Mouse (Mus musculus) Patski (cell line): Measurements from ENCODE around the gene Anapc15-ps. TPM values are rescaled to one million over a fixed set of nuclear protein-coding genes. Genes with fewer than 3 reads are reported as not detected.
"Not testable (repeated sequence)": the region's sequence is repeated elsewhere in the genome, so short reads cannot be mapped to it uniquely, and the experiment has no call there.

ENCODE experiments used
- ATAC-seq: fragments of 100-300 bp; one replicate; pipeline ENCODE4 v1.8.0; 2021
- CTCF ChIA-PET: fragments of 350-600 bp; sonication (Branson Sonifier 250); formaldehyde crosslinking; loops from one replicate; lab custom pipeline; 2022; ENCODE audit warnings: inconsistent platforms; lab: Charles Lee
- POLR2A ChIA-PET: fragments of 350-600 bp; sonication (Branson Sonifier 250); formaldehyde crosslinking; loops from one replicate; lab custom pipeline; 2022; ENCODE audit warnings: antibody characterized with exemption, inconsistent platforms; lab: Charles Lee
- DNase-seq: peaks from one replicate; pipeline ENCODE4 v3.0.0-alpha.2; 2011; ENCODE audit warnings: low read depth, low spot score
- H3K27me3 ChIP-seq: fragments of 371-371 bp; one replicate; pipeline ENCODE4 v1.5.1; 2021
- CTCF ChIP-seq: fragments of 100-300 bp; IDR thresholded peaks from one replicate; pipeline ENCODE4 v1.5.1; 2021
- in situ Hi-C: fragments of 300-500 bp; cut with MboI; formaldehyde crosslinking; loops from 3 replicates; pipeline ENCODE4 v1.11.1; 2018; ENCODE audit warnings: low pct_unique_long_range_greater_than_20kb, mixed read lengths
- polyA plus RNA-seq: library from polyadenylated mRNA; unstranded; gene quantifications from one replicate; pipeline ENCODE4 v1.2.3, GENCODE M21; 2021

The Anapc15-ps gene
- polyA plus RNA-seq, 1 experiment from 2014 or later, result 9.5 TPM

DNA sequence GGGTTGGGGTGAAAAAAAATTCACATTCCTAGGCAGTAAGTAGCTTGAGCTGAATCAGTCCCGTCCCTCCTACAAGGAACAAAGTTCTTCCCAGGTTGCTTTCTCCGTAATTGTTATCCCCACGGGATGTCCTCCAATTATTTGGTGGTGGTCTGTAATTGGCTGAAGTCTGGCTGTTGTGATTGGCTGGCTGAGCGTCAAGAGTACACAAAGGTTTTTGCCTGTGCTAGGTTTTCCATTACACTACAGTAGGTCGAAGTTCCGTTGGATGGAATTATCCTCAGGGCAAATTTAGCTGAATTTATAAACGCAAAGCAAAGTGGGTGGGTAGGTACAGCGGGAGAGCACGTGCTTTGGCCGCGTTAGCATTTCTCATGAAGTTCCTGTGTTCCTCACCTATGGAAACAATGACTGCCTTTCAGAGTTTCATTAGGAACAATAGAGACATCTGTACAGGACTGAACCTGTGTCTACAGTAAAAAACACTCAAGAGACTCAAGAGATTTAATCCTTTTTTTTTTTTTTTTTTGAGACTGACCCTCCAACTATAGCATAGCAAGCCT is 24.8 kb downstream of the Anapc15-ps start:
- in situ Hi-C loops, result no loop called here
- ChIA-PET CTCF (no interaction called here), POLR2A (interaction anchor here (1.0 kb wide), 1 partner anchor 22 kb away, joined by 3 read pairs; no protein-coding TSS in a partner anchor)

GRCm38 (mm10) chr10:95647128-95647527 is 26.1 kb downstream of the Anapc15-ps start:
- ChIA-PET CTCF (no interaction called here), POLR2A (no interaction called here)
- TF ChIP-seq CTCF, result no peak
- DNase-seq, result no peak
- in situ Hi-C loops, result no loop called here
- no peak for ATAC-seq
- no peaks in the 10 kb centered on the region for H3K27me3 ChIP-seq

More for the DNA sequence above, 24.8 kb downstream of the Anapc15-ps start:
- no peaks in the 10 kb centered on the region for H3K27me3 ChIP-seq
- no peak for TF ChIP-seq CTCF
- ATAC-seq (no peak), DNase-seq (no peak)

DNA sequence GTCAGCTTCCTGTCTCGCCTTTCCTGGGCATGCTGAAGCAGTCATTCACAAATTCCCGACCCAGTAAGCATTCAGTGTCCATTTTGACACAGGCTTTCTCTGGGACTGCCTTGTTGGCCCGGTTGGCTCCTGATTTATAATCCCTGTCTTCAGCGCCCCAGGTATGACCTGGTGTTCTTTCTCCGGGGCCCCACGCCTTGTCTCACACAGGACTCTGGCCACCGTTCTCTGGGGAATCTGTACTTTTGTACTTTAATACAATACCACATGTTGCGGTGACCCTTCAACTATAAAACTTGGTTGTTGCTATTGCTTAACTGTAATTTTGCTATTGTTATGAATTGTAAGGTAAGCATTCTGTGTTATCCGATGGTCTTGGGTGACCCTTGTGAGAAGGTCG is 26.7 kb downstream of the Anapc15-ps start:
- no peaks in the 10 kb centered on the region for H3K27me3 ChIP-seq
- in situ Hi-C loops, result no loop called here
- POLR2A ChIA-PET, result no interaction called here
- CTCF ChIA-PET, result no interaction called here
- DNase-seq (no peak), ATAC-seq (no peak)
- no peak for TF ChIP-seq CTCF

DNA sequence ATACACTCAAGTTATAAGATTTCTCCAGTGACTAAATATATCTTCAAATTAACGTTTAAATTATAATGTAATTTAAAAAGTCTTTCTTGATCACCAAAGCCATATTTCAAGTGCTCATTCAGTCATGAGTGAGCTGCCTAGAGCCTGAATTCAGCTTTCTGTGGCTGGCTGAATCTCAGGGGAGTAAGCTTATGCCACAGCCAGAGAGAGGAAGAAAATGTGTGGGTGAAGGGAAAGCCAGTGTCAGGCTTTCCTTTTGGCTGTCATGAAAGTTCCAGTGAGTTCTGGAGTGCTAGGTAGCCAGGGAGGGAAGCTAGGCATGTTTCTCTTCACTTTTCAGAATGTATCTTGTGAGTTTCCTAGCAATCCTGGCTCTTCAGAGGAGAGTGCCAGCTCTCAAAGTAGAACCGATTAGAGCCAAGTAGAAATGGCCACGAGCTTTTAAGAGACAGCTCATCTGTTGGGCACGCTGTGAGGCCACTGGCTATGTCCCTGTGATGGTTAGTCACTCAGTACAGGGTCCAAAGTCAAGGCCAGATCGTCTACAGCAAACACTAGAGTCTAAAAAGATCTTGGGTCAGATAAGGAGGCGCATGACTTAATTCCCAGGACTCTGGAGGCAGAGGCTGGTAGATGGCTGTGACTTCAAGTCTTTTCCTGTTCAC is 29.4 kb downstream of the Anapc15-ps start:
- in situ Hi-C loops, result no loop called here
- peak; percentile 50 for DNase-seq
- CTCF ChIA-PET, result interaction anchor here (0.9 to 1.8 kb wide), 3 partner anchors 11 to 37 kb away, joined by 3 read pairs; no protein-coding TSS in a partner anchor
- no peak for TF ChIP-seq CTCF
- H3K27me3 ChIP-seq, result no peaks in the 10 kb centered on the region
- ATAC-seq, result peak; percentile 65
- POLR2A ChIA-PET, result interaction anchor here (0.7 kb wide), 1 partner anchor 122 kb away, joined by 3 read pairs; no protein-coding TSS in a partner anchor

DNA sequence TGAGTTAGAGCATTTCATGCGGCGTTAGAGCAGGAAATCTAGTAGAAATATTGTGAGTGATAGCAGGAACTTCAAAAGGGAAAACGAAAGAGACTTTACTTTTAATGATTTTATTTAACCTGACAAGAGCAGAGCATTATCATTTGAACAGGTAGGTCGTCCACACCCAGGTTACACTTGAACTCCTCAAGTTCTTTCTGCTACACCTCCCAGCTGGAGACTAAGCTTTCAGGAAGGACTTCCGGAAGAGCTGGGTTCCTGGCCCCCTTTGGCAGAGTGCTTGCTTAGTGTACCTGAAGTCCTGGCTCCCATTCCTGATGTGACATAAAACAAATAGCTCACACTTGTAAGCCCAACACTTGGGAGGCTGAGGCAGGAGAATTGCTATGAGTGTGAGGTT is 30.2 kb downstream of the Anapc15-ps start:
- TF ChIP-seq CTCF, result no peak
- H3K27me3 ChIP-seq, result no peaks in the 10 kb centered on the region
- CTCF ChIA-PET, result interaction anchor here (0.9 to 1.8 kb wide), 3 partner anchors 10 to 37 kb away, joined by 3 read pairs; no protein-coding TSS in a partner anchor
- in situ Hi-C loops, result no loop called here
- DNase-seq (no peak), ATAC-seq (no peak)
- POLR2A ChIA-PET, result interaction anchor here (0.7 kb wide), 1 partner anchor 123 kb away, joined by 3 read pairs; no protein-coding TSS in a partner anchor

DNA sequence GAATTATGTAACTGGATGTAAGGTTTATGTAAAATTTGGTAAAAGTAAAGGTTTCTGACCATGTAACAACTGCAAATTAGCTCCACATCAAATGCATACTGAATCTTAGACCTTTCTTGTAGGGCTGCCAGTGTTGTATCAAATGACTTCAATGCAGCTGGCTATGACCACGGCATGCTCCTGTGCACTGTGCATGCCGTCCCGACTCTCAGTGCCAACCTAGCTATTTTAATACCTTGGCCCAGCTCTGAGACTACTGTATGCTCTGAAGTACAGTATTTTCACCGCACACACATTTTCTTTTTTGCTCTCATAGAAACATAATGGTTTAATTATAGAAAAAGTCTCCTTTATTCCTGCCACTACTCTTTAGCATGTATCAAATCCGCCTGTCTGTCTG is 31.9 kb downstream of the Anapc15-ps start:
- ATAC-seq (no peak), DNase-seq (no peak)
- POLR2A ChIA-PET, result no interaction called here
- no peak for TF ChIP-seq CTCF
- in situ Hi-C loops, result no loop called here
- CTCF ChIA-PET, result no interaction called here
- H3K27me3 ChIP-seq, result no peaks in the 10 kb centered on the region

DNA sequence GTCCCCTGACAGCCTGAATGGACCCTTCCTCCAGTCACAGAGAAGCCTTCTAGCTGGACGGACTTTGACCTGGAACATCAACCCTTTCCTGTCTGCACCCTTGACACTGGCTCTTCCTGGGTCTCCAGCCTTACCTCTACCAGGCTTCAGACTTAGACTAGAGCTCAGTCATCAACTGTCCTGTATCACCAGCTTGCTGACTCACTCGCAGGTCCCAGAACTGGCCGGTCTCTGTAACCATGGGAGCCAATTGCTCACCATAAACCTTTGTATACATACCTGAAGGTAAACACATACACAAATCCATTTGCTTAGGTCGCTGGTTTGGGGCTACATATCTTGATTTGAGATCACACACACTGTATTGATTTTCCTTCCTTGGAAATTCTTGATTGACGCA is 33.8 kb downstream of the Anapc15-ps start:
- H3K27me3 ChIP-seq, result no peaks in the 10 kb centered on the region
- CTCF ChIA-PET, result no interaction called here
- ATAC-seq (no peak), DNase-seq (no peak)
- in situ Hi-C loops, result no loop called here
- POLR2A ChIA-PET, result no interaction called here
- TF ChIP-seq CTCF, result no peak

- DNase-seq (no peak), ATAC-seq (no peak)
- H3K27me3 ChIP-seq, result no peaks in the 10 kb centered on the region
- in situ Hi-C loops, result no loop called here
- TF ChIP-seq CTCF, result no peak
- POLR2A ChIA-PET, result no interaction called here
- CTCF ChIA-PET, result no interaction called here
These were observed 38.5 kb downstream of the Anapc15-ps start for GRCm38 (mm10) chr10:95634751-95635150.

DNA sequence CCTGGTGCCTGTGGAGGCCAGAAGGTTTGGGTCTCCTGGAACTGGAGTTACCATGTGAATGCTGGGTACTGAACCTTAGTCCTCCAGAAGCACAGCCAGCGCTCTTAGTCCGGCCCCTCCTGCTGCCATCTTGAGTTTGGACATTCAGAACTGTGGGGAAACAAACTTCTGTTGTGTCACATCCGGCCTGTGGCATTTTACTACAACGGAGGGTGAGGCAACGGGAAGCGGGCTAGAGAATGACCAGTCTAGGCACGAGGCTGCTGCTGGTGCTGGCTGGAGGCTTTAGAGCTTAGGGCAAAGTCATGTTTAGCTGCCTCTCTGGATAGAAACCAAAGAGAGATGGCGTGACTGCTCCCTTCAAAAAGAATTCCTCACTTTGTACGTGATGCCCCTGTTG is 39.0 kb downstream of the Anapc15-ps start:
- ATAC-seq (no peak), DNase-seq (no peak)
- ChIA-PET POLR2A (no interaction called here), CTCF (no interaction called here)
- TF ChIP-seq CTCF, result no peak
- in situ Hi-C loops, result no loop called here
- no peaks in the 10 kb centered on the region for H3K27me3 ChIP-seq

DNA sequence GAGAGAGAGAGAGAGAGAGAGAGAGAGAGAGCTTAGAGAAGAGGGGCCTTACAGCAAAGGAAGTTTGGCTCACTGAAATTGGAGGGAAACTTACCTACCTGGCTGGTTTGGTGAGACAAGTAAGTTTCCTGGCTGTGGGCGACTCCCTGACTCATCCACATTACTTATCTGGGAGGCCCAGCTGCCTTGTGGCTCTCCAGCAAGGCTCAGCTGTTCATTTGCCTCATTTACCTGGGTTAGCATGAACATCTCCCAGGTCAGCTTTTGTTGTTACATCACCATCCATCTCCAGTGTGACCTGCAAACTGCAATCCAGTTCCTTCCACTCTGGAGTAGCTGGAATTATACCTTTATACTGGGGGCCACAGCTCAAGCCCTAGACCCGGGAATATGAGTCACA is 41.7 kb downstream of the Anapc15-ps start:
- no peak for ATAC-seq
- H3K27me3 ChIP-seq, result no peaks in the 10 kb centered on the region
- ChIA-PET POLR2A (no interaction called here), CTCF (interaction anchor here (0.9 to 1.0 kb wide), 2 partner anchors 8 to 136 kb away, joined by 3 read pairs; no protein-coding TSS in a partner anchor)
- in situ Hi-C loops, result no loop called here
- TF ChIP-seq CTCF, result no peak
- DNase-seq, result no peak

DNA sequence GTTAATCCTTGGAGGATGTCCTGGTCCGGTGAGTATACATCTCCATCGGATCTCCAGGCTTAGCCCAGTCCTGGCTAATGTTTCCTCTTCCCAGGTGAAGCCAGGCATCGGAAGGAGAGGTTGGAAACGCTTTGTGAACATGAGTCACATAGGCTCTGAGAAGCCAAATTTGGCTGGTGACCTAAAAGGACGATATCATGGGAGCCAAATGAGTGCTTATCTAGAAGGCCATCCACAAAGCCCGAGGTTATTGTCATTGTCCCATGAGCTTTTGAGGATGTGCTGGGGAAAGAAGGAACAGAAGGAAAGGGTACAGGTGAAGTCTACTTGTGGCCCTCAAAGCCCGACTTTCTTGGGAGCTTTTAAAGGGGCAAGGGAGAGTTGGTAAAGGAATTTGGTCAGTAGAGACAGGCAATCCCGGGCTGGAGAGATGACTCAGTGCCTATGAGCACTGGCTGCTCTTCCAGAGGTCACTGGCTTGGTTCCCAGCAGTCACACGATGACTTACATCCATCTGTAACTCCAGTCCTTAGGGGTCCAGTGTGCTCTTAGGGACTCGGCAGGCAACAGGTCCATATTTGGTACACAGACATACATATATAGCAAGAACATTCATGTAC is 42.4 kb downstream of the Anapc15-ps start:
- POLR2A ChIA-PET, result no interaction called here
- ATAC-seq (peak; percentile 79), DNase-seq (peak; percentile 85)
- no peak for TF ChIP-seq CTCF
- no peaks in the 10 kb centered on the region for H3K27me3 ChIP-seq
- in situ Hi-C loops, result no loop called here
- CTCF ChIA-PET, result interaction anchor here (0.9 to 1.5 kb wide), 2 partner anchors 7 to 84 kb away, joined by 3 read pairs; no protein-coding TSS in a partner anchor

DNA sequence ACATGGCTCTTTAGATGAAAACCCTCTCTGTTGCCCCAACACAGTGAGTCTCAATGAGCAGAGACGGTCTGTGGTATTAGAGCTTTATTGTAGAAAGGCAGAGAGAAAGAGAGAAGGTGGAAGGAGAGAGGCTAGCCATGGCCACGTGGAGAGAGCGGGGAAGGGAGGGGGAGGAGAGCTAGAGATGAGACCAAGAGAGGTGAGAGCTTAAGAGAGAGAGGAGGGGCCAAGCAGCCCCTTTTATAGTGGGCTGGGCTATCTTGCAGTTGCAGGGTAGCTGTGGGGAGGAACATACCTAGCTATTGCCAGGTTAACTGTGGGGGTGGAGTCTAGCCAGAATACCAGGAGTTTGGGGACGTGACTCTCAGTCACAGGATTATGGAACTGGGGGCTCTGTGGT is 43.1 kb downstream of the Anapc15-ps start:
- H3K27me3 ChIP-seq, POLR2A ChIA-PET, ATAC-seq, in situ Hi-C loops, DNase-seq: not testable (repeated sequence)
- CTCF ChIA-PET, result interaction anchor here (1.5 kb wide), 1 partner anchor 84 kb away, joined by 3 read pairs; no protein-coding TSS in a partner anchor
